Mouse (Mus musculus): ENCODE results near the gene Parp3. TPM values are rescaled to one million over a fixed set of nuclear protein-coding genes. Genes with fewer than 3 reads are reported as not detected.
A peak's percentile ranks its signal among the peaks of the same experiment; 100 is the strongest.

Parp3 gene
- polyA plus RNA-seq, 1 experiment from 2014 or later: 4.0 TPM

- Histone ChIP-seq H3K27me3 (ENCODE audit: control insufficient read depth, insufficient read depth, low read length) (peaks cover 6% of the 10 kb centered on the region; the same call in 1 of the 2 replicates), H3K9ac (ENCODE audit: low read length) (no peak overlapping the region), H3K4me3 (ENCODE audit: low read length) (no peak overlapping the region), H3K36me3 (ENCODE audit: control insufficient read depth, insufficient read depth) (peaks cover 27% of the 10 kb centered on the region), H3K4me1 (ENCODE audit: control insufficient read depth, insufficient read depth, low read length) (peaks cover 12% of the 10 kb centered on the region), H3K27ac (ENCODE audit: low read length) (no peak overlapping the region), H3K9me3 (replicated peaks; ENCODE audit: control insufficient read depth, low read length) (no peaks in the 10 kb centered on the region), H3K4me2 (ENCODE audit: low read depth, low read length) (no peak overlapping the region)
- WGBS: 86% methylated on average over 21 of the region's 21 CpGs
- ATAC-seq (replicated peaks; ENCODE audit: extremely low read depth, insufficient read depth, low FRiP score): no peak
These were observed 13.4 kb downstream of the Parp3 start for GRCm38 (mm10) chr9:106463122-106464063.

- Histone ChIP-seq H3K27me3 (ENCODE audit: control insufficient read depth, insufficient read depth, low read length) (peaks cover 6% of the 10 kb centered on the region; the same call in 1 of the 2 replicates), H3K27ac (ENCODE audit: low read length) (no peak overlapping the region), H3K9me3 (replicated peaks; ENCODE audit: control insufficient read depth, low read length) (no peaks in the 10 kb centered on the region), H3K9ac (ENCODE audit: low read length) (no peak overlapping the region), H3K4me1 (ENCODE audit: control insufficient read depth, insufficient read depth, low read length) (peaks cover 20% of the 10 kb centered on the region), H3K4me2 (ENCODE audit: low read depth, low read length) (no peak overlapping the region), H3K36me3 (ENCODE audit: control insufficient read depth, insufficient read depth) (peaks cover 27% of the 10 kb centered on the region), H3K4me3 (ENCODE audit: low read length) (no peak overlapping the region)
- ATAC-seq (replicated peaks; ENCODE audit: extremely low read depth, insufficient read depth, low FRiP score): no peak
- 91% methylated on average over 12 of the region's 12 CpGs for WGBS
These were observed 14.3 kb downstream of the Parp3 start for GRCm38 (mm10) chr9:106462430-106462800.

- Histone ChIP-seq H3K36me3 (ENCODE audit: control insufficient read depth, insufficient read depth) (peaks cover 27% of the 10 kb centered on the region), H3K4me2 (ENCODE audit: low read depth, low read length) (no peak overlapping the region), H3K4me3 (ENCODE audit: low read length) (no peak overlapping the region), H3K9me3 (replicated peaks; ENCODE audit: control insufficient read depth, low read length) (no peaks in the 10 kb centered on the region), H3K4me1 (ENCODE audit: control insufficient read depth, insufficient read depth, low read length) (peaks cover 26% of the 10 kb centered on the region), H3K27ac (ENCODE audit: low read length) (no peak overlapping the region), H3K27me3 (ENCODE audit: control insufficient read depth, insufficient read depth, low read length) (peaks cover 6% of the 10 kb centered on the region; the same call in 1 of the 2 replicates), H3K9ac (ENCODE audit: low read length) (no peak overlapping the region)
- WGBS: 83% methylated on average over 16 of the region's 16 CpGs
- no peak for ATAC-seq (replicated peaks; ENCODE audit: extremely low read depth, insufficient read depth, low FRiP score)
These were observed 14.9 kb downstream of the Parp3 start for GRCm38 (mm10) chr9:106461641-106462429.

- Histone ChIP-seq H3K9ac (ENCODE audit: low read length) (no peak overlapping the region), H3K27ac (ENCODE audit: low read length) (no peak overlapping the region), H3K4me1 (ENCODE audit: control insufficient read depth, insufficient read depth, low read length) (peaks cover 34% of the 10 kb centered on the region), H3K27me3 (ENCODE audit: control insufficient read depth, insufficient read depth, low read length) (peaks cover 4% of the 10 kb centered on the region; the same call in 1 of the 2 replicates), H3K36me3 (ENCODE audit: control insufficient read depth, insufficient read depth) (peaks cover 27% of the 10 kb centered on the region), H3K4me3 (ENCODE audit: low read length) (no peak overlapping the region), H3K9me3 (replicated peaks; ENCODE audit: control insufficient read depth, low read length) (no peaks in the 10 kb centered on the region), H3K4me2 (ENCODE audit: low read depth, low read length) (no peak overlapping the region)
- no peak for ATAC-seq (replicated peaks; ENCODE audit: extremely low read depth, insufficient read depth, low FRiP score)
- 85% methylated on average over 9 of the region's 9 CpGs for WGBS
These were observed 15.7 kb downstream of the Parp3 start for GRCm38 (mm10) chr9:106461026-106461415.

- peaks cover 36% of the 10 kb centered on the region for H3K4me1 ChIP-seq (ENCODE audit: control insufficient read depth, insufficient read depth, low read length)
- no peak overlapping the region for H3K9ac ChIP-seq (ENCODE audit: low read length)
- WGBS: 77% methylated on average over 18 of the region's 18 CpGs
- H3K9me3 ChIP-seq (replicated peaks; ENCODE audit: control insufficient read depth, low read length): no peaks in the 10 kb centered on the region
- no peak overlapping the region for H3K4me3 ChIP-seq (ENCODE audit: low read length)
- H3K27ac ChIP-seq (ENCODE audit: low read length): no peak overlapping the region
- H3K4me2 ChIP-seq (ENCODE audit: low read depth, low read length): no peak overlapping the region
- peaks cover 3% of the 10 kb centered on the region; the same call in 1 of the 2 replicates for H3K27me3 ChIP-seq (ENCODE audit: control insufficient read depth, insufficient read depth, low read length)
- peaks cover 27% of the 10 kb centered on the region for H3K36me3 ChIP-seq (ENCODE audit: control insufficient read depth, insufficient read depth)
- no peak for ATAC-seq (replicated peaks; ENCODE audit: extremely low read depth, insufficient read depth, low FRiP score)
These were observed 16.2 kb downstream of the Parp3 start for GRCm38 (mm10) chr9:106460401-106461025.

DNA sequence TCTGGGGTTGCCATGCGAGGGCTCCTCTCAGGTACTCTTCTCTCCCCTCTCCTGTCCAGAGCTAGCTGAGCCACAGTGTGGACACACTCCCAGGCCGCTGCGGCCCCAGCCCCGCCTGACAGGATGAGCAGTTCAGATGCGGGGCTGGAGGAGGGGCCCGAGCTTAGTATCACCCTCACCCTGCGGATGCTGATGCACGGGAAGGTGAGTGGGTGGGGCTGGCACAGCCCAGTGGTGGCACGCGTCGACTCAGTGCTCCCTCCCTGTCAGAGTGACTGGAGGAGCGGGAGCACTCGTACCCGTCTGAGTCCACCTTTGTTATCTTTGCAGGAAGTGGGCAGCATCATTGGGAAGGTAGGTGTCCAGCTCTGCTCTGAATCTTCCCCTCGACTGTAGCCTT, 16.8 kb downstream of the Parp3 start:
- no peak overlapping the region for H3K4me2 ChIP-seq (ENCODE audit: low read depth, low read length)
- no peak overlapping the region for H3K9ac ChIP-seq (ENCODE audit: low read length)
- ATAC-seq (replicated peaks; ENCODE audit: extremely low read depth, insufficient read depth, low FRiP score): no peak
- H3K27ac ChIP-seq (ENCODE audit: low read length): no peak overlapping the region
- no peak overlapping the region for H3K4me3 ChIP-seq (ENCODE audit: low read length)
- peaks cover 39% of the 10 kb centered on the region for H3K4me1 ChIP-seq (ENCODE audit: control insufficient read depth, insufficient read depth, low read length)
- WGBS: 76% methylated on average over 15 of the region's 15 CpGs
- H3K27me3 ChIP-seq (ENCODE audit: control insufficient read depth, insufficient read depth, low read length): peaks cover 3% of the 10 kb centered on the region; the same call in 1 of the 2 replicates
- H3K36me3 ChIP-seq (ENCODE audit: control insufficient read depth, insufficient read depth): peaks cover 27% of the 10 kb centered on the region
- no peaks in the 10 kb centered on the region for H3K9me3 ChIP-seq (replicated peaks; ENCODE audit: control insufficient read depth, low read length)

GRCm38 (mm10) chr9:106457920-106458319, 18.8 kb downstream of the Parp3 start:
- H3K9me3 ChIP-seq (replicated peaks; ENCODE audit: control insufficient read depth, low read length): no peaks in the 10 kb centered on the region
- no peak for ATAC-seq (replicated peaks; ENCODE audit: extremely low read depth, insufficient read depth, low FRiP score)
- H3K27me3 ChIP-seq (ENCODE audit: control insufficient read depth, insufficient read depth, low read length): no peaks in the 10 kb centered on the region
- peak overlapping the region; percentile 65; the same call in 1 of the 2 replicates for H3K27ac ChIP-seq (ENCODE audit: low read length)
- no peak overlapping the region for H3K4me2 ChIP-seq (ENCODE audit: low read depth, low read length)
- peaks cover 16% of the 10 kb centered on the region for H3K36me3 ChIP-seq (ENCODE audit: control insufficient read depth, insufficient read depth)
- H3K4me1 ChIP-seq (ENCODE audit: control insufficient read depth, insufficient read depth, low read length): peaks cover 46% of the 10 kb centered on the region
- no peak overlapping the region for H3K4me3 ChIP-seq (ENCODE audit: low read length)
- WGBS: 68% methylated on average over 5 of the region's 5 CpGs
- H3K9ac ChIP-seq (ENCODE audit: low read length): no peak overlapping the region

GRCm38 (mm10) chr9:106457163-106457559, 19.6 kb downstream of the Parp3 start:
- Histone ChIP-seq H3K4me3 (ENCODE audit: low read length) (no peak overlapping the region), H3K36me3 (ENCODE audit: control insufficient read depth, insufficient read depth) (peaks cover 14% of the 10 kb centered on the region), H3K27ac (ENCODE audit: low read length) (peak overlapping the region; percentile 65), H3K27me3 (ENCODE audit: control insufficient read depth, insufficient read depth, low read length) (no peaks in the 10 kb centered on the region), H3K4me1 (ENCODE audit: control insufficient read depth, insufficient read depth, low read length) (peaks cover 51% of the 10 kb centered on the region), H3K9ac (ENCODE audit: low read length) (peak overlapping the region; percentile 23), H3K9me3 (replicated peaks; ENCODE audit: control insufficient read depth, low read length) (no peaks in the 10 kb centered on the region), H3K4me2 (ENCODE audit: low read depth, low read length) (peak overlapping the region; percentile 40; the same call in 1 of the 2 replicates)
- 52% methylated on average over 9 of the region's 9 CpGs for WGBS
- no peak for ATAC-seq (replicated peaks; ENCODE audit: extremely low read depth, insufficient read depth, low FRiP score)

Measured in heart, embryonic 16.5 days (tissue).